Mouse (Mus musculus): ENCODE measurements around the gene Naglu. TPM values are rescaled to one million over a fixed set of nuclear protein-coding genes. Genes with fewer than 3 reads are reported as not detected.

The Naglu gene
- polyA plus RNA-seq, 1 experiment from 2014 or later, result 3.5 TPM

- no peaks in the 10 kb centered on the region for H3K36me3 ChIP-seq (replicated peaks; ENCODE audit: control insufficient read depth, insufficient read depth, low read depth, low read length)
- no peak overlapping the region for H3K27ac ChIP-seq (replicated peaks; ENCODE audit: low read depth, low read length)
- ATAC-seq (replicated peaks; ENCODE audit: insufficient number of reproducible peaks, low FRiP score, low TSS enrichment, low read depth), result no peak
- no peak overlapping the region for H3K9ac ChIP-seq (replicated peaks; ENCODE audit: low read length)
- H3K27me3 ChIP-seq (ENCODE audit: control insufficient read depth, insufficient read depth, low read length), result no peaks in the 10 kb centered on the region
- H3K9me3 ChIP-seq (replicated peaks; ENCODE audit: control insufficient read depth, low read length), result no peaks in the 10 kb centered on the region
- H3K4me1 ChIP-seq (ENCODE audit: control insufficient read depth, insufficient read depth, low read length), result peaks cover 5% of the 10 kb centered on the region
- no peak overlapping the region for H3K4me2 ChIP-seq (ENCODE audit: low read depth, low read length)
- WGBS, result 81% methylated on average over 10 of the region's 10 CpGs
- no peak overlapping the region for H3K4me3 ChIP-seq (ENCODE audit: low read depth, low read length)
- DNase-seq (ENCODE audit: low spot score), result no peak
Measured at GRCm38 (mm10) chr11:101059473-101059872, 10.3 kb upstream of the Naglu start.

- Histone ChIP-seq H3K9ac (replicated peaks; ENCODE audit: low read length) (no peak overlapping the region), H3K4me2 (ENCODE audit: low read depth, low read length) (no peak overlapping the region), H3K27ac (replicated peaks; ENCODE audit: low read depth, low read length) (0 out of 2 replicates have a peak overlapping the region, but pooled peaks have one; percentile 25), H3K27me3 (ENCODE audit: control insufficient read depth, insufficient read depth, low read length) (no peaks in the 10 kb centered on the region), H3K4me1 (ENCODE audit: control insufficient read depth, insufficient read depth, low read length) (peaks cover 5% of the 10 kb centered on the region), H3K36me3 (replicated peaks; ENCODE audit: control insufficient read depth, insufficient read depth, low read depth, low read length) (no peaks in the 10 kb centered on the region), H3K9me3 (replicated peaks; ENCODE audit: control insufficient read depth, low read length) (no peaks in the 10 kb centered on the region), H3K4me3 (ENCODE audit: low read depth, low read length) (no peak overlapping the region)
- 64% methylated on average over 8 of the region's 8 CpGs for WGBS
- no peak for ATAC-seq (replicated peaks; ENCODE audit: insufficient number of reproducible peaks, low FRiP score, low TSS enrichment, low read depth)
- no peak for DNase-seq (ENCODE audit: low spot score)
Measured at GRCm38 (mm10) chr11:101060126-101060525, 9.7 kb upstream of the Naglu start.

- no peaks in the 10 kb centered on the region for H3K27me3 ChIP-seq (ENCODE audit: control insufficient read depth, insufficient read depth, low read length)
- 85% methylated on average over 5 of the region's 5 CpGs for WGBS
- H3K9me3 ChIP-seq (replicated peaks; ENCODE audit: control insufficient read depth, low read length), result no peaks in the 10 kb centered on the region
- no peaks in the 10 kb centered on the region for H3K36me3 ChIP-seq (replicated peaks; ENCODE audit: control insufficient read depth, insufficient read depth, low read depth, low read length)
- no peak for DNase-seq (ENCODE audit: low spot score)
- H3K4me2 ChIP-seq (ENCODE audit: low read depth, low read length), result no peak overlapping the region
- no peak overlapping the region for H3K4me3 ChIP-seq (ENCODE audit: low read depth, low read length)
- no peak for ATAC-seq (replicated peaks; ENCODE audit: insufficient number of reproducible peaks, low FRiP score, low TSS enrichment, low read depth)
- no peak overlapping the region for H3K9ac ChIP-seq (replicated peaks; ENCODE audit: low read length)
- H3K27ac ChIP-seq (replicated peaks; ENCODE audit: low read depth, low read length), result no peak overlapping the region
- H3K4me1 ChIP-seq (ENCODE audit: control insufficient read depth, insufficient read depth, low read length), result peaks cover 5% of the 10 kb centered on the region
Measured at GRCm38 (mm10) chr11:101061049-101061448, 8.8 kb upstream of the Naglu start.

- Histone ChIP-seq H3K9ac (replicated peaks; ENCODE audit: low read length) (no peak overlapping the region), H3K9me3 (replicated peaks; ENCODE audit: control insufficient read depth, low read length) (no peaks in the 10 kb centered on the region), H3K27me3 (ENCODE audit: control insufficient read depth, insufficient read depth, low read length) (no peaks in the 10 kb centered on the region), H3K4me2 (ENCODE audit: low read depth, low read length) (no peak overlapping the region), H3K27ac (replicated peaks; ENCODE audit: low read depth, low read length) (no peak overlapping the region), H3K36me3 (replicated peaks; ENCODE audit: control insufficient read depth, insufficient read depth, low read depth, low read length) (no peaks in the 10 kb centered on the region), H3K4me3 (ENCODE audit: low read depth, low read length) (no peak overlapping the region), H3K4me1 (ENCODE audit: control insufficient read depth, insufficient read depth, low read length) (peaks cover 5% of the 10 kb centered on the region)
- ATAC-seq (replicated peaks; ENCODE audit: insufficient number of reproducible peaks, low FRiP score, low TSS enrichment, low read depth) (no peak), DNase-seq (ENCODE audit: low spot score) (no peak)
- WGBS, result 77% methylated on average over 12 of the region's 12 CpGs
Measured at GRCm38 (mm10) chr11:101062165-101062884, 7.5 kb upstream of the Naglu start.

GRCm38 (mm10) chr11:101062971-101063675 is 6.7 kb upstream of the Naglu start:
- Histone ChIP-seq H3K27me3 (ENCODE audit: control insufficient read depth, insufficient read depth, low read length) (no peaks in the 10 kb centered on the region), H3K36me3 (replicated peaks; ENCODE audit: control insufficient read depth, insufficient read depth, low read depth, low read length) (no peaks in the 10 kb centered on the region), H3K9me3 (replicated peaks; ENCODE audit: control insufficient read depth, low read length) (no peaks in the 10 kb centered on the region), H3K4me1 (ENCODE audit: control insufficient read depth, insufficient read depth, low read length) (peaks cover 5% of the 10 kb centered on the region), H3K27ac (replicated peaks; ENCODE audit: low read depth, low read length) (peak overlapping the region; percentile 29), H3K4me2 (ENCODE audit: low read depth, low read length) (no peak overlapping the region), H3K4me3 (ENCODE audit: low read depth, low read length) (no peak overlapping the region), H3K9ac (replicated peaks; ENCODE audit: low read length) (0 out of 2 replicates have a peak overlapping the region, but pooled peaks have one; percentile 13)
- 72% methylated on average over 14 of the region's 14 CpGs for WGBS
- ATAC-seq (replicated peaks; ENCODE audit: insufficient number of reproducible peaks, low FRiP score, low TSS enrichment, low read depth), result no peak
- DNase-seq (ENCODE audit: low spot score), result no peak

- H3K4me1 ChIP-seq (ENCODE audit: control insufficient read depth, insufficient read depth, low read length), result peaks cover 5% of the 10 kb centered on the region
Measured at GRCm38 (mm10) chr11:101063676-101064327, 6.0 kb upstream of the Naglu start.

GRCm38 (mm10) chr11:101064462-101064861 is 5.3 kb upstream of the Naglu start:
- no peak overlapping the region for H3K4me3 ChIP-seq (ENCODE audit: low read depth, low read length)
- H3K36me3 ChIP-seq (replicated peaks; ENCODE audit: control insufficient read depth, insufficient read depth, low read depth, low read length), result no peaks in the 10 kb centered on the region
- DNase-seq (ENCODE audit: low spot score), result no peak
- H3K9ac ChIP-seq (replicated peaks; ENCODE audit: low read length), result no peak overlapping the region
- no peak overlapping the region for H3K4me2 ChIP-seq (ENCODE audit: low read depth, low read length)
- H3K4me1 ChIP-seq (ENCODE audit: control insufficient read depth, insufficient read depth, low read length), result peaks cover 5% of the 10 kb centered on the region
- H3K27me3 ChIP-seq (ENCODE audit: control insufficient read depth, insufficient read depth, low read length), result no peaks in the 10 kb centered on the region
- no peak overlapping the region for H3K27ac ChIP-seq (replicated peaks; ENCODE audit: low read depth, low read length)
- 80% methylated on average over 4 of the region's 4 CpGs for WGBS
- no peaks in the 10 kb centered on the region for H3K9me3 ChIP-seq (replicated peaks; ENCODE audit: control insufficient read depth, low read length)
- no peak for ATAC-seq (replicated peaks; ENCODE audit: insufficient number of reproducible peaks, low FRiP score, low TSS enrichment, low read depth)

More at GRCm38 (mm10) chr11:101063676-101064327, 6.0 kb upstream of the Naglu start:
- no peaks in the 10 kb centered on the region for H3K27me3 ChIP-seq (ENCODE audit: control insufficient read depth, insufficient read depth, low read length)
- H3K9me3 ChIP-seq (replicated peaks; ENCODE audit: control insufficient read depth, low read length), result no peaks in the 10 kb centered on the region
- no peak overlapping the region for H3K4me3 ChIP-seq (ENCODE audit: low read depth, low read length)
- no peak overlapping the region for H3K4me2 ChIP-seq (ENCODE audit: low read depth, low read length)
- DNase-seq (ENCODE audit: low spot score) (no peak), ATAC-seq (replicated peaks; ENCODE audit: insufficient number of reproducible peaks, low FRiP score, low TSS enrichment, low read depth) (no peak)
- peak overlapping the region; percentile 13; the same call in 1 of the 2 replicates for H3K9ac ChIP-seq (replicated peaks; ENCODE audit: low read length)
- H3K27ac ChIP-seq (replicated peaks; ENCODE audit: low read depth, low read length), result peak overlapping the region; percentile 29
- no peaks in the 10 kb centered on the region for H3K36me3 ChIP-seq (replicated peaks; ENCODE audit: control insufficient read depth, insufficient read depth, low read depth, low read length)
- 44% methylated on average over 12 of the region's 12 CpGs for WGBS

GRCm38 (mm10) chr11:101065002-101065401 is 4.8 kb upstream of the Naglu start:
- H3K4me2 ChIP-seq (ENCODE audit: low read depth, low read length), result no peak overlapping the region
- H3K36me3 ChIP-seq (replicated peaks; ENCODE audit: control insufficient read depth, insufficient read depth, low read depth, low read length), result no peaks in the 10 kb centered on the region
- H3K27ac ChIP-seq (replicated peaks; ENCODE audit: low read depth, low read length), result no peak overlapping the region
- no peak for DNase-seq (ENCODE audit: low spot score)
- H3K4me3 ChIP-seq (ENCODE audit: low read depth, low read length), result no peak overlapping the region
- peaks cover 5% of the 10 kb centered on the region for H3K4me1 ChIP-seq (ENCODE audit: control insufficient read depth, insufficient read depth, low read length)
- H3K9ac ChIP-seq (replicated peaks; ENCODE audit: low read length), result no peak overlapping the region
- no peaks in the 10 kb centered on the region for H3K27me3 ChIP-seq (ENCODE audit: control insufficient read depth, insufficient read depth, low read length)
- no peaks in the 10 kb centered on the region for H3K9me3 ChIP-seq (replicated peaks; ENCODE audit: control insufficient read depth, low read length)
- WGBS, result 93% methylated on average over 9 of the region's 9 CpGs
- ATAC-seq (replicated peaks; ENCODE audit: insufficient number of reproducible peaks, low FRiP score, low TSS enrichment, low read depth), result no peak

All from embryonic facial prominence, embryonic 11.5 days (tissue).